Mouse (Mus musculus) G1E (cell line): ENCODE results near the gene Olfr444. TPM values are rescaled to one million over a fixed set of nuclear protein-coding genes. Genes with fewer than 3 reads are reported as not detected.

Experiments used
- ATAC-seq: 2 replicates; pipeline ENCODE4 v1.8.0; 2016; ENCODE audit warnings: mild to moderate bottlenecking; ENCODE audit not compliant: insufficient number of reproducible peaks, poor library complexity, low FRiP score, severe bottlenecking; ENCODE audit errors: extremely low read depth
- DNase-seq: peaks from one replicate; pipeline ENCODE4 v3.0.0; 2012; ENCODE audit warnings: low spot score
- H3K27me3 ChIP-seq: 2 replicates; pipeline ENCODE4 v1.6.1; 2012; ENCODE audit warnings: mild to moderate bottlenecking, low read length, inconsistent platforms; ENCODE audit not compliant: insufficient read depth
- H3K36me3 ChIP-seq: replicated peaks from 2 replicates; pipeline ENCODE3; 2012; ENCODE audit warnings: mild to moderate bottlenecking, inconsistent platforms
- H3K4me1 ChIP-seq: 2 replicates; pipeline ENCODE4 v1.6.1; 2012; ENCODE audit warnings: low read depth, low read length, inconsistent platforms, mixed read lengths; ENCODE audit not compliant: insufficient read depth
- H3K4me3 ChIP-seq: 2 replicates; pipeline ENCODE4 v1.5.1; 2012; ENCODE audit warnings: low read depth, mild to moderate bottlenecking, inconsistent platforms, low read length, moderate library complexity, mixed read lengths
- H3K9me3 ChIP-seq: replicated peaks from 2 replicates; pipeline ENCODE4 v1.6.1; 2012; ENCODE audit warnings: inconsistent platforms
- CTCF ChIP-seq: IDR thresholded peaks from 2 replicates; pipeline ENCODE4 v1.5.1; 2012; ENCODE audit warnings: low read depth, low read length, inconsistent platforms, mixed read lengths
- GATA1 ChIP-seq: IDR thresholded peaks from 2 replicates; pipeline ENCODE4 v1.6.1; 2012; ENCODE audit warnings: borderline replicate concordance, low read length, inconsistent platforms, mixed read lengths
- GATA2 ChIP-seq: IDR thresholded peaks from 2 replicates; pipeline ENCODE4 v1.6.1; 2012; ENCODE audit warnings: low read depth, low read length, inconsistent platforms, borderline replicate concordance
- POLR2AphosphoS5 ChIP-seq: IDR thresholded peaks from 2 replicates; pipeline ENCODE4 v1.6.1; 2012; ENCODE audit warnings: low read depth, low read length, inconsistent platforms; ENCODE audit not compliant: insufficient replicate concordance
- TAL1 ChIP-seq: conservative IDR thresholded peaks from 2 replicates; pipeline ENCODE4 v1.6.1; 2012; ENCODE audit warnings: low read depth, low read length, inconsistent platforms, mixed read lengths
- polyA plus RNA-seq: library from polyadenylated mRNA; stranded (reverse); fragments of >175 nt; gene quantifications from 2 replicates; pipeline ENCODE4 v1.2.3, GENCODE M21; 2012
- total RNA-seq, 2 experiments: library from RNA; stranded (forward) in 1 of 2; stranded (reverse) in 1 of 2; fragments of 200-1000 nt in 1 of 2; fragments of >200 nt in 1 of 2; fragmentation: Nextera tagmentation in 1 of 2; gene quantifications; 2 replicates each; pipeline ENCODE4 v1.2.3; 2014 to 2017

Olfr444 gene
- total RNA-seq (2014; fragmentation: Nextera tagmentation), result not detected in 2 replicates
- total RNA-seq (2017), result not detected in 2 replicates
- polyA plus RNA-seq, result not detected in 2 replicates

DNA sequence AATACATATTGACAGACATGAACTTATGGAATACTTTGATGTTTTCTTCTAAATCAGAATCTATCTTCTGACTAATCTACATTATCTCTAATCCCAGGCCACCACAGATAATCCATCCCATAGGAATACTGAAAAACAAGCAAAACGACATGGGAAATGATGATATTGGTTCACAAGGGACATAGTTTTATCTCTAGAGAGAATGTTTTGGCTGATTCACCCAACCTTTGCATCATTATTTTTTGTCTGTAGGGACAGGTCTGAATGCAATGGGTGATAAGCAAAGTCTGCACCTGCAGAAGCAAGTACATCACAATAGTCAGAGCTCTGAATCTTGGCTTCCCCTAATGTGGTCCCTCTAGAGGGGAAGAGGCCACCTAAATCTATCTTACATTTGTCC lies at the start of gene Olfr444:
Gene Olfr444, plus strand, starts transcription at position 301 of the 400 bp plus-strand sequence.
- TF ChIP-seq TAL1 (no peak), GATA1 (no peak), CTCF (no peak), GATA2 (no peak), POLR2AphosphoS5 (no peak)
- no peak for ATAC-seq
- no peak within 1 kb of the TSS for H3K4me3 ChIP-seq

DNA sequence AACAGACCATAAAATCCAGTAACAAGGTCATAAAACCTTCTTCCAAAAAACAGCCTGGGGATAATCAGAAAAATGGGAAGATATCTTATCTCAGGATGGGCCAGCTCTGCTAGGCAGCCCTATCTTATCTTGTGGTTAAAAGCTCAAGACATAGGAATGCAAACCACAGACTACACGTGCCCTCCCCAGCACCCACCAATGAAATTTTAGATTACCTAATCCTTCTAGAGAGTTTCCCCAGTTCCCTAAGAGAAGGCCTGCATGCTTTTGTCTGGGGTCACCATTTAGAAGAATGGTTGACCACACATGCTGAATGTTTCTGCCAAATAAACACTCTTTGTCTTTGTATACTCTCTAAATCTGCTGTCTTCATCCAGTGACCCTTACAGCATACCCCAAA lies 48.5 kb upstream of the Olfr444 start:
- ATAC-seq (no peak), DNase-seq (no peak)
- H3K27me3 ChIP-seq, result no peaks in the 10 kb centered on the region
- H3K4me1 ChIP-seq, result no peaks in the 10 kb centered on the region
- no peak for TF ChIP-seq TAL1
- TF ChIP-seq POLR2AphosphoS5, result no peak
- no peak for TF ChIP-seq GATA2
- no peak for TF ChIP-seq CTCF
- TF ChIP-seq GATA1, result no peak
- no peaks in the 10 kb centered on the region for H3K9me3 ChIP-seq
- no peak overlapping the region for H3K4me3 ChIP-seq
- H3K36me3 ChIP-seq, result no peaks in the 10 kb centered on the region

More for the DNA sequence above, at the start of gene Olfr444:
- Histone ChIP-seq H3K36me3 (no peaks in the 10 kb centered on the region), H3K27me3 (no peaks in the 10 kb centered on the region), H3K4me1 (no peaks in the 10 kb centered on the region), H3K9me3 (peaks cover 5% of the 10 kb centered on the region; the same call in 1 of the 2 replicates)
- DNase-seq, result no peak

DNA sequence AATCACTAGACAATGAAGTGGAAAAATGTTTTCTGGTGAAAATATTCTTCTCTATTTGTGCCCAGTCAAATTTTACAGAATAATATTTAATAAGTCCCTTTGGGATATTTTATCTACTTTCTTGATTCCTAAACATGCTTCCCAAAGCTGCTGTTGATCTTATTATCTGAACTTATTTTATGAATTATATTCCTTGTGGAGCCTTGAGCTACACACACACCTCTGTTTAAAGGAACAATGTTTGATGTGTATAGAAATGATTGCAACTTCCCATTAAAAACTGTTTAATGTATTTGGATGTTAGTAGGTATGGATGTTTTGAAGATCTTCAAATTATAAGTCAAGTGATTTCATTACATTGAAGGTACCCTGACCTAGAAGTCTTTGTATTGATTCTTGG lies 40.3 kb upstream of the Olfr444 start, which contains the start of gene Olfr447:
Gene Olfr447, plus strand, starts transcription at position 301 of the 400 bp plus-strand sequence.
- Histone ChIP-seq H3K4me1 (no peaks in the 10 kb centered on the region), H3K4me3 (no peak within 1 kb of the TSS), H3K27me3 (0 out of 2 replicates have a peak, but pooled peaks cover 3% of the 10 kb centered on the region), H3K9me3 (no peaks in the 10 kb centered on the region), H3K36me3 (no peaks in the 10 kb centered on the region)
- ATAC-seq, result no peak
- DNase-seq, result no peak
- TF ChIP-seq GATA2 (no peak), GATA1 (no peak)

DNA sequence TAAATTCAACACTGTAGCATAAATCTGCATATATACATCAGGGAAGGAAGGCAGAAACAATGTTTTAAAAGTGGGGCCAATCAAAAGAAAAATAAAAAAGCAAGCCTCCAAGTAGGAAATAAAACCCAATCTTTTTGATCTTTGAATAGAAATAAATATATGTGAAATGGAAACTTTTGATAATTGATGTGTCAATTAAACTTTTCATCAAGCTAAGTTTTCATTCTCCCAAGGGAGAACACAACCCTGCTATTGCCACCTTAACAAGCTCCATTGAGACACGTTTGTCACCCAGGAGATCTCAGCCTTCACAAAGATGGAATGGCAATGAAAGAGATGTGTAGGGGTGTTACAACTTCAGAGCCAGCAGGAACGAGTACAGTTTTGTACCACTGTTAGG lies 27.8 kb upstream of the Olfr444 start, which contains the start of gene Olfr446:
Gene Olfr446, plus strand, starts transcription at position 301 of the 400 bp plus-strand sequence.
- ATAC-seq (no peak), DNase-seq (no peak)
- Histone ChIP-seq H3K4me1 (no peaks in the 10 kb centered on the region), H3K9me3 (no peaks in the 10 kb centered on the region), H3K36me3 (no peaks in the 10 kb centered on the region), H3K27me3 (no peaks in the 10 kb centered on the region), H3K4me3 (no peak within 1 kb of the TSS)
- no peak for TF ChIP-seq CTCF
- TF ChIP-seq TAL1, result no peak
- TF ChIP-seq GATA1, result no peak
- TF ChIP-seq POLR2AphosphoS5, result no peak
- TF ChIP-seq GATA2, result no peak

DNA sequence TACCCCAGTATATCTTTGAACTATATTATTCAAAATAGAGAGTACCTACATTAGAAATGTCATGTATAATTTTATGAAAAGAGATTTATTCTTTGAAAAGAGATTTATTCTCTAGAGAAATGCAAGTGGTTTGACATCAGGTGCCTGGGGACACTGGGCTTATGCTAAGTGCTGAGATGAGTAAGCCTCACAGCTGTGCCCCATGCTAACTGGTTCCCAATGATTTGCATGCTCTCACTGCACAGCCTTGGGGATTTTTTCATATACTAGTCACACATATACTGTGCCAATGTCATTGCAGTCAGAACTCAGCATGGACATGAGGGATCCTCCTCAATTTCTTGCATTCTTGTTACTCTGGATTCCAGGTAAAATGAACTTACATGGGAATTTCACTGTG lies 31.5 kb downstream of the Olfr444 start:
- TF ChIP-seq GATA1 (no peak), GATA2 (no peak), POLR2AphosphoS5 (no peak), TAL1 (no peak), CTCF (no peak)
- DNase-seq, result no peak
- no peaks in the 10 kb centered on the region for H3K36me3 ChIP-seq
- no peaks in the 10 kb centered on the region for H3K27me3 ChIP-seq
- no peaks in the 10 kb centered on the region for H3K9me3 ChIP-seq
- no peak overlapping the region for H3K4me3 ChIP-seq
- ATAC-seq, result no peak
- H3K4me1 ChIP-seq, result no peaks in the 10 kb centered on the region

Other genes starting within 250 kb of the Olfr444 start
- not detected in 2 replicates for gene Tcaf1, start 239.0 kb upstream of the Olfr444 start, total RNA-seq (2014; fragmentation: Nextera tagmentation)
- 0.12 and 0.33 TPM in 2 replicates for gene Tcaf1, start 239.0 kb upstream of the Olfr444 start, total RNA-seq (2017)
- not detected in 2 replicates for gene Tcaf1, start 239.0 kb upstream of the Olfr444 start, polyA plus RNA-seq
- gene Olfr453, start 209.7 kb upstream of the Olfr444 start, total RNA-seq (2014; fragmentation: Nextera tagmentation), result not detected in 2 replicates
- 0.11 and 0.12 TPM in 2 replicates for gene Olfr453, start 209.7 kb upstream of the Olfr444 start, total RNA-seq (2017)
- not detected in 2 replicates for gene Olfr453, start 209.7 kb upstream of the Olfr444 start, polyA plus RNA-seq
- not detected in 2 replicates for gene Olfr38, start 192.7 kb upstream of the Olfr444 start, total RNA-seq (2014; fragmentation: Nextera tagmentation)
- gene Olfr38, start 192.7 kb upstream of the Olfr444 start, total RNA-seq (2017), result 0.17 and 0.22 TPM in 2 replicates
- not detected in 2 replicates for gene Olfr38, start 192.7 kb upstream of the Olfr444 start, polyA plus RNA-seq
- gene Olfr452, start 164.0 kb upstream of the Olfr444 start, total RNA-seq (2014; fragmentation: Nextera tagmentation), result not detected in 2 replicates
- 0.27 TPM in 1 of 2 replicates, not detected in the other for gene Olfr452, start 164.0 kb upstream of the Olfr444 start, total RNA-seq (2017)
- not detected in 2 replicates for gene Olfr452, start 164.0 kb upstream of the Olfr444 start, polyA plus RNA-seq
- gene Olfr450, start 137.1 kb upstream of the Olfr444 start, total RNA-seq (2014; fragmentation: Nextera tagmentation), result not detected in 2 replicates
- not detected in 2 replicates for gene Olfr450, start 137.1 kb upstream of the Olfr444 start, total RNA-seq (2017)
- gene Olfr450, start 137.1 kb upstream of the Olfr444 start, polyA plus RNA-seq, result not detected in 2 replicates
- not detected in 2 replicates for gene Olfr449, start 114.7 kb upstream of the Olfr444 start, total RNA-seq (2014; fragmentation: Nextera tagmentation)
- gene Olfr449, start 114.7 kb upstream of the Olfr444 start, total RNA-seq (2017), result not detected in 2 replicates
- not detected in 2 replicates for gene Olfr449, start 114.7 kb upstream of the Olfr444 start, polyA plus RNA-seq
- not detected in 2 replicates for gene Olfr448, start 58.6 kb upstream of the Olfr444 start, total RNA-seq (2014; fragmentation: Nextera tagmentation)
- gene Olfr448, start 58.6 kb upstream of the Olfr444 start, total RNA-seq (2017), result 0.05 TPM in 1 of 2 replicates, not detected in the other
- not detected in 2 replicates for gene Olfr448, start 58.6 kb upstream of the Olfr444 start, polyA plus RNA-seq
- gene Olfr447, start 40.2 kb upstream of the Olfr444 start, total RNA-seq (2014; fragmentation: Nextera tagmentation), result not detected in 2 replicates
- gene Olfr447, start 40.2 kb upstream of the Olfr444 start, total RNA-seq (2017), result 0.16 TPM in 1 of 2 replicates, not detected in the other
- not detected in 2 replicates for gene Olfr447, start 40.2 kb upstream of the Olfr444 start, polyA plus RNA-seq
- gene Olfr446, start 27.7 kb upstream of the Olfr444 start, total RNA-seq (2014; fragmentation: Nextera tagmentation), result not detected in 2 replicates
- 0.11 and 0.12 TPM in 2 replicates for gene Olfr446, start 27.7 kb upstream of the Olfr444 start, total RNA-seq (2017)
- gene Olfr446, start 27.7 kb upstream of the Olfr444 start, polyA plus RNA-seq, result not detected in 2 replicates
- not detected in 2 replicates for gene Olfr441, start 157.3 kb downstream of the Olfr444 start, total RNA-seq (2014; fragmentation: Nextera tagmentation)
- gene Olfr441, start 157.3 kb downstream of the Olfr444 start, total RNA-seq (2017), result not detected in 2 replicates
- not detected in 2 replicates for gene Olfr441, start 157.3 kb downstream of the Olfr444 start, polyA plus RNA-seq
- not detected in 2 replicates for gene Olfr237-ps1, start 197.5 kb downstream of the Olfr444 start, total RNA-seq (2014; fragmentation: Nextera tagmentation)
- 0.16 TPM in 1 of 2 replicates, not detected in the other for gene Olfr237-ps1, start 197.5 kb downstream of the Olfr444 start, total RNA-seq (2017)
- not detected in 2 replicates for gene Olfr237-ps1, start 197.5 kb downstream of the Olfr444 start, polyA plus RNA-seq
- not detected in 2 replicates for gene Olfr437, start 214.2 kb downstream of the Olfr444 start, total RNA-seq (2014; fragmentation: Nextera tagmentation)
- 0.06 and 0.22 TPM in 2 replicates for gene Olfr437, start 214.2 kb downstream of the Olfr444 start, total RNA-seq (2017)
- not detected in 2 replicates for gene Olfr437, start 214.2 kb downstream of the Olfr444 start, polyA plus RNA-seq
- not detected in 2 replicates for gene Olfr13, start 223.1 kb downstream of the Olfr444 start, total RNA-seq (2014; fragmentation: Nextera tagmentation)
- 0.22 TPM in 1 of 2 replicates, not detected in the other for gene Olfr13, start 223.1 kb downstream of the Olfr444 start, total RNA-seq (2017)
- gene Olfr13, start 223.1 kb downstream of the Olfr444 start, polyA plus RNA-seq, result not detected in 2 replicates
- not detected in 2 replicates for gene Olfr435, start 248.1 kb downstream of the Olfr444 start, total RNA-seq (2014; fragmentation: Nextera tagmentation)
- 0.05 TPM in 1 of 2 replicates, not detected in the other for gene Olfr435, start 248.1 kb downstream of the Olfr444 start, total RNA-seq (2017)
- gene Olfr435, start 248.1 kb downstream of the Olfr444 start, polyA plus RNA-seq, result not detected in 2 replicates